Mouse (Mus musculus) brown adipose tissue, adult 24 weeks (tissue): ENCODE data around the gene Csnk1g2. TPM values are rescaled to one million over a fixed set of nuclear protein-coding genes. Genes with fewer than 3 reads are reported as not detected.
A peak's percentile ranks its signal among the peaks of the same experiment; 100 is the strongest.

Source experiments
- H3K27ac ChIP-seq: fragments of 200-500 bp; replicated peaks from 2 replicates; pipeline ENCODE4 v1.5.1; 2012; ENCODE audit warnings: low read depth, mild to moderate bottlenecking, low read length
- H3K4me1 ChIP-seq: fragments of 200-500 bp; 2 replicates; pipeline ENCODE4 v1.6.1; 2012; ENCODE audit warnings: low read length, mixed read lengths; ENCODE audit not compliant: control insufficient read depth, insufficient read depth, insufficient read length
- H3K4me3 ChIP-seq: fragments of 200-500 bp; 2 replicates; pipeline ENCODE4 v1.5.1; 2012; ENCODE audit warnings: low read depth, mild to moderate bottlenecking, low read length, moderate library complexity; ENCODE audit not compliant: insufficient read depth
- polyA plus RNA-seq: library from polyadenylated mRNA; stranded (reverse); fragments of >200 nt; gene quantifications from 2 replicates; pipeline ENCODE4 v1.2.4, GENCODE M21; 2012; ENCODE audit not compliant: missing spikeins, insufficient read depth, insufficient read length

Csnk1g2 gene
- polyA plus RNA-seq, 1 experiment = 67.7 TPM

DNA sequence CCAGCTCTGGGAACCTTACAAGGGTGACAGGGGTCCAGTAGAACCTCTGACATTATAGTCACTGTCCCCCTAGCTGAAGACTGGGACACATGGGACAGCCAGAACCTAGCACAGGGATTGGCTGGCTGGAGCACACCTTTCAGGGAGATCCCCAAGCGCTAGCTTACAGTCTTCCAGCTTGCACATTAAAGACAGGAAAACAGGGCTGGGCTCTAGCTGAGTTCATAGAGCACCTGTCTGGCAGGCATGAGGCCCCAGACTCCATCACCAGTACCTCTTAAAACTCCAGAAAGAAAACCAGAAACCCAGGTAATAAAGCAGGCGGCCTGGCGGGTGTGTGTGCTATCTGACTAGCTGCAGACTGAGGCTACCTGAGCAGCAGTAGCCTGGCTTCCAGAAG, 51.1 kb downstream of the Csnk1g2 start:
- peaks cover 30% of the 10 kb centered on the region for H3K4me1 ChIP-seq
- peak overlapping the region; percentile 90 for H3K27ac ChIP-seq
- peak overlapping the region; percentile 78 for H3K4me3 ChIP-seq

DNA sequence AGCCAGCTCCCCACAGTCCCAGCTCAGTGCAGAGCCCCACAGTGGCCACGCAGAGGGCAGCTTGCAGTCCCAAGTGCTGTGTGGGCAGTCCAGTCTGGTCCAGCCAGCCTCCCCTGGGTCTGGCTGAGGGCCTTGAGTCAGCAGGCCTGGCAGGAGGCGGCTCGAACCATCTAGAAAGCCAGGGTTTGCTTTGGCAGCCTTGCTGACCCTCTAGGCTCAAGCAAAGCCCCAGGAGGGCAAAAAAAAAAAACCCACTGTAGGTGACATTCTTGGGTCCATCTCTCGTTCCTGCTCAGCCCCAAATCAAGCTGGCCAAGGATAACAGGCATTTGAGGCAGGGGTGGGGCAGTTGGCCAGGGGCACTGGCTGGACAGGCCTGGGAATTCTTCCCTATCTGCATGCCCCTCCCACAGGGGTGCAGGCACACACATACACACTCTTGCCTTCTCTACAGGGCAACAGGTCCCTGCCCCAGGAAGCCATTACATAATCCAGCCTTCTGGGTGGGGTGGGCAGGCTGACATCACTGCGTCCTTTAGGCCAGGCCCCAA, 51.6 kb downstream of the Csnk1g2 start:
- peaks cover 30% of the 10 kb centered on the region for H3K4me1 ChIP-seq
- H3K4me3 ChIP-seq = peak overlapping the region; percentile 78
- peak overlapping the region; percentile 90 for H3K27ac ChIP-seq

DNA sequence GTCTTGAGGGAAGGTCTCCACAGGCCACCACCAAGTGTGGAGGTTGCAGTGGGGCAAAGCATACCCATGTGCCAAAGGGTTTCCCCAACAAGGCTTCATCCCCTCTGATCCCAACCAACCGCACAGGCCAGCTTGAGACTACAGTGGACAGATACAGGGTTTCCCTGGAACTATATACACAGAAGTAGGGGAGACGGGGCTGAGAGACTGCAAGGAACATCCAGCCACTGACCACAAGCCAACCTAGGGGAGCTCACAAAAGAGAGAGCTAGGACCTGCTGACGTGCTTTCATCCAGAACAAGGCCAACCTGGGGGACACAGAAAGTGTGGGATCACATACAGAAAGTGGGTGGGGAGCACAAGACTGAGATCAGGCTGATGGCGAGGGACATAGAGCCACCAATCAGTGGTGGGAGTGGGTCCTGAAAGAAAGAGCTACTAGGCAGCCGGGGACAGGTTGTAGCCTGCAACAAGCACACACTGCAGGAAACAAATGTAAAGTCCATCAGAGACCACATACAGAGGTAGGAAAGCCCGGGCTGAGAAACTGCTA, 52.3 kb downstream of the Csnk1g2 start:
- Histone ChIP-seq H3K4me1 (peaks cover 28% of the 10 kb centered on the region), H3K27ac (peak overlapping the region; percentile 90), H3K4me3 (peak overlapping the region; percentile 78)

DNA sequence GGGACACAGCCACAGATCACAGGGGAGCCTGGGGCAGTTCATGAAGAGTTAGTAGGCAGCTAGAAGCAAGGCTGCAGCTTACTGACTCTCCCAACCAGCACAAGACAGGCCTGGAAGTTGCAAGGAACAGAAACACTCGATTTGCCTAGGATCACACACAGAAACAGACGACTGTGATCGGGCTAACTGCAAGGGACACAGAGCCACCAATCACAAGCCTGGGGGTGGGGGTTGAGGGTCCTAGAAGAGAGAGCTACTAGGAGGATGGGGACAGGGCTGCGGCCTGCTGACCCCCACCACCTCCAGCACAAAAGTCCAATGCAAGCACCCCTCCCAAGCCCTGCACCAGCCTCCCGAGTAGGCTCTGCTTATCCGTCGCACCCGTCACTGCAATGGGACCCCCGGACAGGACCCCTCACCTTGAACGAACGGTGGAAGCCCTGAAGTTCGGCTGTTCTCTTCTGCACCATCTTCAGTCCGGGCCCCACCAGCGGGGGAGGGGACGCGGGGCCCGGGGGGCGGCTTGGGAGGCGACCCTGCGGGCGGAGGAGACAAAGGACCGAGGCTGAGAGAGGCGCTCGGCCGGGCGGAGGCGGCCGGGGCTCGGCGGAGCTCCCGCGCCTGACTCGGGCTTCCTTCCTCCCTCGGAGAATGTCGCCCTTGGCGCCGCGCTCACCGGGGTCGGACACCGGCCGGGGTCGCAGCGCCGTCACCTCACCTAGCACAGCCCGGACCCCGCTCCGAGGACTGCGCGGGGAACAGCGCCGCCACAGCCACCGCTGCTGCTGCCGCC, 53.0 kb downstream of the Csnk1g2 start:
- H3K4me3 ChIP-seq = peak overlapping the region; percentile 78
- H3K4me1 ChIP-seq = peaks cover 32% of the 10 kb centered on the region
- H3K27ac ChIP-seq = peak overlapping the region; percentile 90

DNA sequence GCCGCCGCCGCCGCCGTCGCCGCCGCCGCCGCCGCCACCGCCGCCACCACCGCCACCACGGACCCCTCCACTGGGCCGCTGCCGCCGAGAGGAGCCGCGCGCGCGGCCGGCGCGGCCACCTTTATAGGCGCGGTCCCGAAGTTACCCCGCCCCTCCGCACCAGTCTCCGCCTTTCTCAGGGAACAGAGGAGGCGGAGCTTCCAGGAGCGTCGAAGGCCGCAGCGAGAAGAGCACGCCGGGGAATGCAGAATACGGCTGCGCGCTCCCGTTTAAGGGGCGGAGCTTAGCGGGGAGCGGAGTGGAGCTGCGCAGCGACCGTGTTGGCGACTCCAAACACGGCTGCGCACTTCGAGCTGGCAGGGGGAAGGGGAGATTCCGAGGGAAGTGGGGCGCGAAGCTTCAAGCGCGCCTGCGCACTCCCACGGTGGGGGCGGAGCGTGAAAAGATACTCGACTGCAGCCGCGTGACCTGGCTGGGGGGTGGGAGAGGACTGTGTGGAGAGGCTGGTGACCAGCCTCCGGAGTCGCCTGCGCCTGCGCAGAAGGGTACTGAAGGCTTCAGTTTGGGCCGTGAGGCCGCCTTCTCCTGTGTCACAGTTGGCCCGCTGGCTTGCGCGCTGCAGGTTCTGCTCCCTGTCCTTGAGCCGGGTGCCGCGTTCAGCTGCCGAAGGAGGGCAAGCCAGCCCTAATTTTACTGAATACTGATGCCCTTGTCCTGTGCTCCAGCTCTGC, 53.7 kb downstream of the Csnk1g2 start:
- Histone ChIP-seq H3K4me3 (peak overlapping the region; percentile 78), H3K4me1 (peaks cover 31% of the 10 kb centered on the region), H3K27ac (peak overlapping the region; percentile 100)

DNA sequence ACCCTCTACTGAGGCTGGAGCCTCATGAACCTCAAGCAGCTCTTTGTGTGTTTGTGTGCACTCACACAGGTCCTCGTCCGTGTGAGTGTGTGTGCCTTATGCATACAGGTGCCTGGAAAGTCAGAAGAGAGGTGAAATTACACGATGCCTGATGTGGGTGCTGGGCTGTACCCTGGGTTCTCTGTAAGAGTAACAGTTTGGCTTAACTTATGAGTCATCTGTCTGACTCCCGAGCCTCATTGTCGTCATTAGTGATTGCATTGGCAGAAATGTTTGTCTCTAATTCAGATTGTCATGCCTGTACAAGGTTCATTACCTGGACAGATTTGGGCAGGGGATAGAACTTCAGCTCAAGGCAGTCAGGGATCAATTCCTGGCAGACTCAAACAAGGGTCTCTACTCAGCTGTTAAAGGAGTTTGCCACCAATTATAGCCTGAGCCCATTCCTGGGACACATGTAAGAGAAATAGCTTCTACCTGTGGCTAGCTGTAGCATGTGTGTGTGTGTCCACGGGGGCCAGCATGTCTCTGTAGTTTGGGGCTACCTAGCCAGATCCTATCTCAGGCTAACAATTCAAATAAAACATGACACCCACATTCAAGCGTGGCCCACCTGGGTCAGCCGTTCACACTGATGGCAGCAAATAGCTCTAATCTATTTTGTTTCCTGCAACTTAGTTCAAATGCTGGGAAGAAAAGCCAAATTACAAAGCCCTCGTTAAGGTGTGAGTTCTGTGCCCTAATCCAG, 54.7 kb downstream of the Csnk1g2 start:
- Histone ChIP-seq H3K4me3 (peak overlapping the region; percentile 68), H3K4me1 (peaks cover 22% of the 10 kb centered on the region), H3K27ac (peak overlapping the region; percentile 100)

DNA sequence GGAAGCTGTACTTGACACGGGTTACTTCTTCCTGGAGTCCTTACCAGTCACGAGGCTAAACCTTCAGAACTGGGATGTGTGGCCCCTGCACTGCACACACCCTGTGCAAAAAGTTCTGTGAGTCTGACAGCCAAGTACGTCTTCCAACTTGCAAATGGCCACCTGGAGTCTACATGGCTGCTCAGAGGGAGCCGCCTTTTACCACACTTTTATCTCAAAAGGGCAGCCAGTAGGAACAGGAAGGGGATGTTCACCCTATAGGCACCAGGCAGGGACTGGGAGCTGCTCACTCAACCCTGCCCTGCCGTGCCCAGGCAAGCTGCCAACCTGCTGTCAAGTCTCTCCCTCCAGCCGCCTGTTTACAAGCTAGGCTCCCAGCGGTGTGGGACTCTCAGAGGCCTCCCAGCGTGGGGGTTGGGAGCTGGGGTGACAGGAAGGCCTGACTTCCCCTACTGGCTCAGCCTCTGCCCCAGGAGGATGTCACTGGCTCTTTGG, 55.4 kb downstream of the Csnk1g2 start, which contains the start of gene Mknk2:
Gene Mknk2, minus strand, starts transcription at position 171 of the 495 bp plus-strand sequence.
- H3K4me1 ChIP-seq = peaks cover 20% of the 10 kb centered on the region
- H3K27ac ChIP-seq = peak within 1 kb of the TSS; percentile 100
- peak within 1 kb of the TSS; percentile 68 for H3K4me3 ChIP-seq

DNA sequence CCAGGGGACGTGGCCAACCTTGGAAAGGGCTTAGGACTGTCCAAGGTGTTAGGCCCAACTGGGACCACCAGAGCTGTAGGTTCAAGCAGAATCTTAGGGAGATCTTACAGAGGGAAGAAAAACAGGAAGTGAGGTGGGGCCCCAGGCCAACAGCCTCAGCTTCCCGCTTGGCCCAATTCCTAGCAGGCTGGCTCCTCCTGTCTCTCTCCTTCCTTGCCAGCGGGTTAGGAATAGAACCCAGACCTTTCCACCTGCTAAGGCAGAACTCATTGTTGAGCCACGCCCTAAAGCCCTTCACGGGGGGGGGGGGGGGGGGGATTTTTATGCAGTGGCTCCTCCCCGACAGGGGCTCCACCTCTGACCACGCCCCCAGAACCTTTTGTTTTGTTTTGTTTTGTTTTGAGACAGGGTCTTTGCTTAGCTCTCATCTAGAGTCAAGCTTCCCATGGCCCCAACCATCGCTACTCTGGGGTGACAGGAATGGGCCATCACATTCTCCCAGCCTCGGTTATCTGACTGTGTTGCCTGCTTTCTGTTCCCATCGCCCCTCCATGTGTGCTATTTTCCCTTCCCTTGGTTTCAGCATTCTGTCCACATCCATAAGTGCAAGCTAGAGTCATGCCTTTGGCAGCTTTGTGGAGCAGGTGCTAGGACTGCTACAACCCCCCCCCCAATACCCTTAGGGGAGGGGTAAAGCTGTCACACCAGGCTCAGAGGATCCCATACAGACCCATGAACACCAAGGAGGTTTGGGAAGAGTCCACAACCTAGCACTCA, 56.2 kb downstream of the Csnk1g2 start:
- Histone ChIP-seq H3K4me3 (peak overlapping the region; percentile 26), H3K27ac (peak overlapping the region; percentile 100), H3K4me1 (peaks cover 17% of the 10 kb centered on the region)

DNA sequence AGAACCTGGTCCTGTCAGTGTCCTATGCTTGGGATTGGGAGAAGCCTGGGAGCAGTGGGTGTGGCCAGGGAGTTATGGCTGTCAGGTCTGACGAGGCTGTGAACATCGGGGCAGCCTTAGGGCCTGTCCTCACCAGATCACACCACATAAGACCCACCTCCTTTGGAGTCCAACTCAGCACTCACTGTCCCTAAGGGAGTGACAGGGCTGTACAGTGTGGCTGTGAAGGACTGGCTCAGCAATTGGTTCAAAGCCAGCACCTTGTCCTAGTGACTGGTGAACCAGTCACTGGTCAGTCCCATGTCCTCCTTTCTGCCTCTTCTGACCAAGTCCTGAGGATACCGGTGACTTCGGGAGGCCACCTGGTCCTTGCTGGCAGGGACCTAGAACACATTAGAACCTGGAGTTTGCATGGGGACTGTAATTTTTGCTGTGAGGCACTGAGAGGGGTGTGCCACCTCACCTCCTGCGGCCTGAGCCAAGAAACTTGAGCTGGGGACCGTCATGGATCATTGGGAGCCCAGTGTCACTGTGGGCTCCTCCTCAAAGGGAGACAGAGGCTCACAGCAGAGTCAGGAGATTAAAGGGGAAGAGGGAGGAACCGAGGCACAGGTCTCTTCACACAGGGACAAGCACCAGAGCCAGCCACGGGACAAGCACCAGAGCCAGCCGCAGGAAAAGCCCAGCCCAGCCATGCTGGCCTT, 57.1 kb downstream of the Csnk1g2 start:
- Histone ChIP-seq H3K4me1 (peaks cover 17% of the 10 kb centered on the region), H3K27ac (peak overlapping the region; percentile 96), H3K4me3 (no peak overlapping the region)

DNA sequence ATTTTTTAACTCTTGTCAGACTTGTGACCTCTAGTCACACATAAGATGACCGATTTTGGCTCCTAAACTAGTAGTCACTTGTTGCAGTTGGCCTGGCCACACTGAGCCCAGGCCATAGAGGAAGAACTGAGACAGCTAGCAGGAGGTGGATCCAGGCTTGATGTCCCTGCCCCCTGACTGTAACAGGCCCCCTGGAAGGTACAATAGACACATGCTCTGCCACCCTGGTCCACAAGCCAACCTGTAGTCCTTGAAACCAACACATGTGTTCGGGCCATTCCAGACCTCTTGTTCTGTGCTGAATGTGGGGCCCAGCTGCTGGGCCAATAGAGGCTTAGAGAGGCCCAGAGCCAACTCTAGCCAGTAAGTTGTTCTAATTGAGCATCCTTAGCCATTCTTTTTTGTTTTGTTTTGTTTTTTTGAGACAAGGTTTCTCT, 57.6 kb downstream of the Csnk1g2 start:
- Histone ChIP-seq H3K27ac (peak overlapping the region; percentile 96), H3K4me1 (peaks cover 17% of the 10 kb centered on the region), H3K4me3 (no peak overlapping the region)

DNA sequence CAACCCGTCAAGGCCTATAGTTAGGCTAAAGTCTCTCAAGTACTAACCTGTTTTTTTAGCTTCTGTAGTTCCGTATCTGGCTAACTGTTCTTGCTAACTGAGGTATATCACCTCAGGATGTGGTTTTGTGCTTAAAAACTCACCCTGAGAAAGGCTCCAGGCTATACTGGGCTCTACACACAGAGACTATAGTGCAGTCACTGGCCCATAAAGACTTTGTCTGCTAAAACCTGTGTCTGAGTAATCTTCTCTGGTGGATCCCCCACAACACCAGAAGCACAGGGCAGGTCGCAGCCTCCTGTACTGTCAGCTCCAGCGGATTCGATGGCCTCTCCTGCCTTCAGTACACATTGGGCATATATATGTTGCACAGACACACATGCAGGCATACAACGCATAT, 59.4 kb downstream of the Csnk1g2 start:
- peaks cover 17% of the 10 kb centered on the region for H3K4me1 ChIP-seq
- H3K27ac ChIP-seq = no peak overlapping the region

DNA sequence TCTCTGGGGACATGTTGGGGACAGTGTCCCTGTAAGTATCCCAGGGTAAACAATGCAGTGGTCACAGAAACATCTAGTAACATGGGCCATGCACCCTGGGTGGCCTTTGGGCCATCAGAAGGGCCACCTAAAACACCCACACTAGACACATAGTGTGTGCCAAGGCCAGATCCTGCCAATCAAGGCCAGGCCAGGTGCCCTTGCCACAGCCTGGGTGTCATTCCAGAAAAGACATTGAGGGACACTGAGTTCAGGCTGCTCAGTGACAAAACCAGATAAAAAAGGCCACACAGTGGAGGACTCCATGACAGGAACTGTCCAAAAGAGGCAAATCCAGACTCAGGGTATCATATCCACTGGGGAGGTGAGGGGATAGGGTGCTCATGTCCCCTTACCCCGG, 61.0 kb downstream of the Csnk1g2 start:
- H3K4me3 ChIP-seq = no peak overlapping the region
- peaks cover 13% of the 10 kb centered on the region for H3K4me1 ChIP-seq
- H3K27ac ChIP-seq = no peak overlapping the region

More for the DNA sequence above, 59.4 kb downstream of the Csnk1g2 start:
- no peak overlapping the region for H3K4me3 ChIP-seq

DNA sequence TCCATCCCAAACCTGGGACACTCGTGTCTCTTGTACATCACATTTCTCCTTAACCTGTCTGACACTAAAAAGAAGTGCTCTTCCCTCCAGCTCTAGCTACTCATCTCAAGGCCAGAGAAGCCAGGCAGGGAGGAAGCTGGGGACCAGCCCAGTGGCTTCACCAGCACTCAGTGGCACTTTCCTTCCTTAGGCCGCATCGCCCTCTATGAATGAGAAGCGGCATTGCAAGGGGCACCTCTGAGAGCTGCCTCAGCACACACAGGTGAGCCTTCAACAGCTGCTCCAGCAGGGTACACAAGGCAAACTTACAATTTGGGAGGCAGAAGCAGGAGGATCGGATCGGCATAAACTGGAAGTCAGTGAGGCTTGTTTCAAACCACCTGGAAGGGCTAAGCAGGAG, 61.6 kb downstream of the Csnk1g2 start:
- Histone ChIP-seq H3K4me1 (peaks cover 9% of the 10 kb centered on the region), H3K4me3 (no peak overlapping the region), H3K27ac (no peak overlapping the region)
